Mouse (Mus musculus) testis, adult 2 months (tissue): ENCODE results near the gene Fam174b.

Source experiments
- CTCF ChIP-seq: fragments of 200-500 bp; IDR thresholded peaks from 2 replicates; pipeline ENCODE4 v1.5.1; 2012; ENCODE audit warnings: low read depth, mild to moderate bottlenecking, inconsistent platforms, low read length, moderate library complexity; ENCODE audit not compliant: control insufficient read depth, insufficient read depth, insufficient replicate concordance
- POLR2A ChIP-seq: fragments of 200-500 bp; IDR thresholded peaks from 2 replicates; pipeline ENCODE4 v1.6.1; 2012; ENCODE audit warnings: low read depth, mild to moderate bottlenecking, inconsistent platforms, low read length, moderate library complexity; ENCODE audit not compliant: control insufficient read depth

GRCm38 (mm10) chr7:73772275-73772765 lies 32.2 kb downstream of the Fam174b start:
- TF ChIP-seq CTCF (no peak), POLR2A (no peak)
